Mouse (Mus musculus): ENCODE measurements around the gene Ralgapa1. TPM values are rescaled to one million over a fixed set of nuclear protein-coding genes. Genes with fewer than 3 reads are reported as not detected.

Ralgapa1 gene
- polyA plus RNA-seq, 1 experiment from 2014 or later = 17.6 TPM

- WGBS = 93% methylated on average over 7 of the region's 7 CpGs
- Histone ChIP-seq H3K4me3 (no peak overlapping the region), H3K27me3 (no peaks in the 10 kb centered on the region), H3K9me3 (replicated peaks) (no peaks in the 10 kb centered on the region), H3K4me1 (replicated peaks) (no peaks in the 10 kb centered on the region), H3K36me3 (0 out of 2 replicates have a peak, but pooled peaks cover 3% of the 10 kb centered on the region), H3K9ac (no peak overlapping the region), H3K4me2 (no peak overlapping the region), H3K27ac (no peak overlapping the region)
- no peak for ATAC-seq (replicated peaks; ENCODE audit: insufficient number of reproducible peaks, insufficient read depth, low FRiP score, low read depth)
Measured at GRCm38 (mm10) chr12:55648011-55648525, 172.9 kb downstream of the Ralgapa1 start.

DNA sequence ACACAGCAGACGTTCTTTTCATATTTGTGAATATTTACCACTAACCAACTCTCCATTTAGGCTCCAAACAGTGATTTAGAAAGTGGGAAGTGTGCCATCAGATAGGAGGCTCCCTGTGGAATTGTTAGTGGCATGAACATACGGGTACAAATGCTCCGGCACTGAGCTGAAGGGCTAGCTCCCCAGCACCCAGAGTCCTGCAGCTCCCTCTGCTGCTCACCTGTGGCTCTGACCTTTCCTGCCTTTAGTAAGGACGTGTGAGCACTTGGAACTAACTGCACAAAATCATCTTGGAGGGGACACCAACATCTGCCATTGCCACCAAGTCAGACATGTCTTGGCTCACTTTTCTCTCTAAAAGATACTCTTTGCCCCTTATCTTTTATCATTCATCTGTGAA, 194.3 kb downstream of the Ralgapa1 start:
- Histone ChIP-seq H3K4me2 (no peak overlapping the region), H3K27ac (no peak overlapping the region), H3K9me3 (replicated peaks) (no peaks in the 10 kb centered on the region), H3K4me3 (no peak overlapping the region), H3K9ac (no peak overlapping the region), H3K27me3 (no peaks in the 10 kb centered on the region), H3K4me1 (replicated peaks) (0 out of 2 replicates have a peak, but pooled peaks cover 3% of the 10 kb centered on the region), H3K36me3 (no peaks in the 10 kb centered on the region)
- WGBS = 39% methylated on average over 4 of the region's 4 CpGs
- no peak for ATAC-seq (replicated peaks; ENCODE audit: insufficient number of reproducible peaks, insufficient read depth, low FRiP score, low read depth)

DNA sequence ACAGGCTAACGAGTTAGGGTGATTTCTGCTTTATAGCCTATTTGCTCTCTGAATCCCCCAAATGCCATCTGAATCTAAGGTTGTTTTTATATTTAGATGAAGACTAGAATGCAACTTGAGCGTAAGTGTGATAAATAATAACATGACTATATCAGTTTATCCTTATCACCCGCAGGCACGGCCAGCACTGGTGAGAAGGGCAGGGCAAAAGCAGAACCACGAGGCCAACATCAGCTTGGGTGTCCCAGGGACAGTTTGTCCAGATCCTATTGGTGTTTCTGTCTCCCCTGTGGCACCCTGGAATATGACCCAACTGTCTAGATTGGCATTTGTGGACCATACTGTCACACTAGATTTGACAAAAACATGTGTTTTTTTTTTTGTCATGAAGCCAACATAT, 197.7 kb downstream of the Ralgapa1 start:
- Histone ChIP-seq H3K27me3 (no peaks in the 10 kb centered on the region), H3K4me2 (no peak overlapping the region), H3K27ac (no peak overlapping the region), H3K9ac (no peak overlapping the region), H3K36me3 (no peaks in the 10 kb centered on the region), H3K4me3 (no peak overlapping the region), H3K9me3 (replicated peaks) (no peaks in the 10 kb centered on the region), H3K4me1 (replicated peaks) (0 out of 2 replicates have a peak, but pooled peaks cover 3% of the 10 kb centered on the region)
- ATAC-seq (replicated peaks; ENCODE audit: insufficient number of reproducible peaks, insufficient read depth, low FRiP score, low read depth) = no peak
- 68% methylated on average over 5 of the region's 5 CpGs for WGBS

DNA sequence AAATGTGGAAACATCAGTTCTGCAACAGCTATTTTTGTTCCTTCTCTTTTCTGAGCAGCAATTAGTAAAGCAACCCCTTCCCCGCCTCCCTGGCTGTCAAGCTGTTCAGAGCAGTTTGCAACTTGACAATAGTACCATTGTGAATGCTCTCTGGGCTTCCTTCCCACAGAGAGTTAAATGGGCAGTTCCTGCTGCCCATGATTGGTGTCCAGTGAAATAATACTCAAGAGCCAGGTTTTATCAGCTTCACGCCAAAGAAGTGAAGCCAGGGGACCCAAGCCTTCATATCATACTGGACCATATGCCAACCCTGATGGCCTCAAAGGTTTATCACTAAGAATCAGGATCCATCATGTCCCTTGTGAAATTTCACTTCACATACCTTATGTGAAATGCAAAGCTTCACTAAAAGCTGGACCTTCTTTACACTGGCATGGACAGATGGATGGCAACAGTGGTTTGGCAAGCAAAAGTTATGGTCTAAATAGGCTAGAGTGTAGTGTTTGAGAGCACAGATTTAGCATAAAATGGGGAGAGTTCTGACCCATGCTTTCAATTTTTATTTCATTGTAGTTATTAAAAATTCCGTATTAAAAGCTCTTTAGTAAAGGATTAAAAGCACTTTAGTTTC, 198.2 kb downstream of the Ralgapa1 start:
- no peak overlapping the region for H3K27ac ChIP-seq
- no peaks in the 10 kb centered on the region for H3K27me3 ChIP-seq
- no peak overlapping the region for H3K4me3 ChIP-seq
- ATAC-seq (replicated peaks; ENCODE audit: insufficient number of reproducible peaks, insufficient read depth, low FRiP score, low read depth) = no peak
- H3K9me3 ChIP-seq (replicated peaks) = no peaks in the 10 kb centered on the region
- WGBS = 48% methylated on average over 3 of the region's 3 CpGs
- no peak overlapping the region for H3K4me2 ChIP-seq
- no peak overlapping the region for H3K9ac ChIP-seq
- H3K4me1 ChIP-seq (replicated peaks) = 0 out of 2 replicates have a peak, but pooled peaks cover 3% of the 10 kb centered on the region
- no peaks in the 10 kb centered on the region for H3K36me3 ChIP-seq

DNA sequence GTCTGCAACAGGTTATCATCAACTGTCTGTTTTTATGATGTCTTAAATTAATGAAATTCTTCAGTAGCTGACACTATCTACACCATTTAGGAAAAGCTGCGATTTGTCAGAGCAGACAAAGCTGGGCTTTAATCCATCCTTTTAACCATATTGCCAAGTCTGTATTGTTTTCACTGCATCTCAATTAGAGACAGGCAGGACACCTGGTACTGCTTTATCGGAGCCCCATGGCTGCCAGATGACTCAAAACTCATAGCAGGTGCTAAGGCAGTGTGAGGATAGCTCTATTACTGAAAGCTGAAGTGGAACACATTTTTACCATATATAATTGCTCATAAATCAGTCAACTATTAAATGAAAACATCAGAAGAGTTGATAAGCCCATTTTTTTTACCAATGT, 200.6 kb downstream of the Ralgapa1 start:
- no peaks in the 10 kb centered on the region for H3K27me3 ChIP-seq
- ATAC-seq (replicated peaks; ENCODE audit: insufficient number of reproducible peaks, insufficient read depth, low FRiP score, low read depth) = no peak
- no peaks in the 10 kb centered on the region for H3K9me3 ChIP-seq (replicated peaks)
- no peak overlapping the region for H3K9ac ChIP-seq
- no peak overlapping the region for H3K27ac ChIP-seq
- 0 out of 2 replicates have a peak, but pooled peaks cover 3% of the 10 kb centered on the region for H3K4me1 ChIP-seq (replicated peaks)
- H3K4me2 ChIP-seq = no peak overlapping the region
- H3K36me3 ChIP-seq = no peaks in the 10 kb centered on the region
- WGBS = 80% methylated on average over 2 of the region's 2 CpGs
- H3K4me3 ChIP-seq = no peak overlapping the region

- Histone ChIP-seq H3K36me3 (no peaks in the 10 kb centered on the region; the same call in 1 of the 2 replicates), H3K4me2 (no peak overlapping the region), H3K4me1 (replicated peaks) (no peaks in the 10 kb centered on the region), H3K9ac (no peak overlapping the region), H3K27me3 (no peaks in the 10 kb centered on the region), H3K27ac (no peak overlapping the region), H3K9me3 (replicated peaks) (no peaks in the 10 kb centered on the region), H3K4me3 (no peak overlapping the region)
- 44% methylated on average over 2 of the region's 2 CpGs for WGBS
- ATAC-seq (replicated peaks; ENCODE audit: insufficient number of reproducible peaks, insufficient read depth, low FRiP score, low read depth) = no peak
Measured at GRCm38 (mm10) chr12:55610812-55611211, 210.2 kb downstream of the Ralgapa1 start.

- no peak overlapping the region for H3K27ac ChIP-seq
- WGBS = 46% methylated on average over 4 of the region's 4 CpGs
- no peak overlapping the region for H3K4me2 ChIP-seq
- H3K27me3 ChIP-seq = 0 out of 2 replicates have a peak, but pooled peaks cover 2% of the 10 kb centered on the region
- H3K36me3 ChIP-seq = peaks cover 5% of the 10 kb centered on the region
- no peak overlapping the region for H3K4me3 ChIP-seq
- no peaks in the 10 kb centered on the region for H3K9me3 ChIP-seq (replicated peaks)
- no peaks in the 10 kb centered on the region for H3K4me1 ChIP-seq (replicated peaks)
- no peak overlapping the region for H3K9ac ChIP-seq
- no peak for ATAC-seq (replicated peaks; ENCODE audit: insufficient number of reproducible peaks, insufficient read depth, low FRiP score, low read depth)
Measured at GRCm38 (mm10) chr12:55607902-55608301, 213.1 kb downstream of the Ralgapa1 start.

DNA sequence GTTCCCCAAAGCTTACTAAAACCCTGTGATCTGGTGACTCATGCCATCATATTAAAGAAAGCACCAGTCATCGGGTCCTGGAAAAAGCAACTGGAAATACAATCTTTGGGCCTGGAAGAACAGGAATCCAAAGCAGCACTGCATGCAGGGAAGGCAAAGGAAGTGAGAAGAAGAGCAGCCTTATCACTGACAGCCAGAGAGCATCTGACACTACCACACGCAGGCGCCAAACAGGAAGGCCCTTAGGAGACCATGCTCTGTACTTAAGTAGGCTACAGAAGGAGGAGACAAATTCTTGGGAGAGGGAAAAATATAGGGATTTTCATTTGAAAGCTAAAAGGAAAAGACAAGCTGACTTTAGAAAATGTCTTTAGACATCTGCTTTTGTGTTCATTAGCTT, 216.6 kb downstream of the Ralgapa1 start:
- 44% methylated on average over 3 of the region's 3 CpGs for WGBS
- H3K9ac ChIP-seq = no peak overlapping the region
- no peak overlapping the region for H3K4me2 ChIP-seq
- H3K36me3 ChIP-seq = peaks cover 5% of the 10 kb centered on the region
- peaks cover 28% of the 10 kb centered on the region for H3K27me3 ChIP-seq
- ATAC-seq (replicated peaks; ENCODE audit: insufficient number of reproducible peaks, insufficient read depth, low FRiP score, low read depth) = no peak
- no peak overlapping the region for H3K27ac ChIP-seq
- H3K4me1 ChIP-seq (replicated peaks) = peaks cover 13% of the 10 kb centered on the region
- H3K9me3 ChIP-seq (replicated peaks) = no peaks in the 10 kb centered on the region
- H3K4me3 ChIP-seq = no peak overlapping the region

GRCm38 (mm10) chr12:55600503-55600994, 220.4 kb downstream of the Ralgapa1 start:
- 4% methylated on average over 42 of the region's 42 CpGs for WGBS
- H3K4me3 ChIP-seq = peak overlapping the region; percentile 49
- peaks cover 5% of the 10 kb centered on the region for H3K36me3 ChIP-seq
- H3K9ac ChIP-seq = no peak overlapping the region
- H3K9me3 ChIP-seq (replicated peaks) = no peaks in the 10 kb centered on the region
- H3K4me1 ChIP-seq (replicated peaks) = peaks cover 25% of the 10 kb centered on the region
- no peak overlapping the region for H3K27ac ChIP-seq
- ATAC-seq (replicated peaks; ENCODE audit: insufficient number of reproducible peaks, insufficient read depth, low FRiP score, low read depth) = no peak
- H3K4me2 ChIP-seq = peak overlapping the region; percentile 80
- peaks cover 54% of the 10 kb centered on the region for H3K27me3 ChIP-seq

GRCm38 (mm10) chr12:55599639-55600502, 221.1 kb downstream of the Ralgapa1 start:
- Histone ChIP-seq H3K36me3 (peaks cover 5% of the 10 kb centered on the region), H3K27me3 (peaks cover 54% of the 10 kb centered on the region), H3K4me3 (peak overlapping the region; percentile 49), H3K27ac (no peak overlapping the region), H3K9ac (no peak overlapping the region), H3K9me3 (replicated peaks) (no peaks in the 10 kb centered on the region), H3K4me2 (peak overlapping the region; percentile 80), H3K4me1 (replicated peaks) (peaks cover 25% of the 10 kb centered on the region)
- under 1% methylated on average over 103 of the region's 109 CpGs for whole genome bisulfite sequencing
- ATAC-seq (replicated peaks; ENCODE audit: insufficient number of reproducible peaks, insufficient read depth, low FRiP score, low read depth) = peak; percentile 74

GRCm38 (mm10) chr12:55598887-55599561, 221.9 kb downstream of the Ralgapa1 start, which contains the start of gene Insm2:
Gene Insm2, plus strand, starts transcription at chr12:55599427.
- Histone ChIP-seq H3K4me2 (peak within 1 kb of the TSS; percentile 80), H3K4me1 (replicated peaks) (peaks cover 25% of the 10 kb centered on the region), H3K27me3 (peaks cover 54% of the 10 kb centered on the region), H3K36me3 (peaks cover 5% of the 10 kb centered on the region), H3K9ac (no peak within 1 kb of the TSS), H3K4me3 (peak within 1 kb of the TSS; percentile 49), H3K27ac (no peak within 1 kb of the TSS), H3K9me3 (replicated peaks) (no peaks in the 10 kb centered on the region)
- peak; percentile 52; the same call in 1 of the 2 replicates for ATAC-seq (replicated peaks; ENCODE audit: insufficient number of reproducible peaks, insufficient read depth, low FRiP score, low read depth)
- WGBS = 1% methylated on average over 72 of the region's 77 CpGs
